Mouse (Mus musculus) heart, adult 18-20 months (tissue): Measurements from ENCODE around the gene Lrat. TPM values are rescaled to one million over a fixed set of nuclear protein-coding genes. Genes with fewer than 3 reads are reported as not detected.
A peak's percentile ranks its signal among the peaks of the same experiment; 100 is the strongest.

Source experiments
- DNase-seq, 2 experiments: peaks; one replicate each; pipeline ENCODE4 v3.0.0; 2021 to 2022; ENCODE audit warnings: mixed read lengths in 1 of 2
- long read RNA-seq, 2 experiments: library from polyadenylated mRNA; stranded (forward); transcript quantifications; one replicate each; pipeline ENCODE4 v2.0.0; 2021
- total RNA-seq, 2 experiments: library from RNA; stranded (reverse); gene quantifications; 2 replicates each; pipeline ENCODE4 v1.2.3; 2021

Gene Lrat
- under 1 TPM; 0.05 to 0.33 TPM for total RNA-seq
- long read RNA-seq, experiment 1 = 0 reads
- long read RNA-seq, experiment 2, partial matches to known transcripts = 0 of 1 reads
- long read RNA-seq, experiment 2, other reads (novel, unspliced or antisense) = 1 of 1 reads

- DNase-seq = peak; percentile 1 to 11
These were observed at the start of gene Lrat for GRCm38 (mm10) chr3:82903613-82904205. Gene Lrat, minus strand, starts transcription at chr3:82903973.

DNA sequence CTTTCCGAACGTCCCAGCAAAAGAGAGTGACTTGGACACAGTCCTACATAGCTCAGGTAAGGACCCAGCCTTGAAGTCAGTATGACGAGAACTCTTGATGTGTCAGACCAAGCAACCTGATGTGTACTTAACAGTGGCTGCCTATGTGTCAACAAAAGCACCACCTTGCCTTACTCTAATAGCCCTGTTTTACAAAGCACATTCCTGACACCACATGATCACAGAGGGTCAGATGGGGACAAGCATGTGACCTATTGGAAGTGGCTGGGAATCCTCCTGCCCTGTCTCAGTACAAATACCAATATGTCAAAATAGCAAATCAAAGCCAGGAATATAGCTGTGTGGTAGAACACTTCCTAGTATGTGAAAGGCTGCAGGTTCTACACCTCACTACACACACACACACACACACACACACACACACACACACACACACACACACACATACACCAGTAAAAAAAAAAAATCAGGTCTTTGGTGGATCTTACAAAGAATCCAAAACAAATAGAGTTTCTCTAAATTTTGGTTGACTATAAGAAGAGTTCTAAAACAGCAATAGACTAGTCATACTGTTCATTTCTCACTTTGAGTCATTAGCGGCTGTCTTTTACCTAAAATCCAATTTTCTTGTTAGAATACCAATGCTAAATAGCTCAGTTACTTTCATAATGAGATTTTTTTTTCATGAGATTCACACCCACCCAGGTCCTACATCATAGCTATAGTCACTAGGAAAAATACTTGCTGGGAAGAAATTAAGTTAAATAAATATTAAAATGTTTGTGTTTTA lies 48.6 kb upstream of the Lrat start:
- peak in 1 of 2 experiments; percentile 3 for DNase-seq

- no peak for DNase-seq
These were observed 46.9 kb upstream of the Lrat start for GRCm38 (mm10) chr3:82950639-82951038.

DNA sequence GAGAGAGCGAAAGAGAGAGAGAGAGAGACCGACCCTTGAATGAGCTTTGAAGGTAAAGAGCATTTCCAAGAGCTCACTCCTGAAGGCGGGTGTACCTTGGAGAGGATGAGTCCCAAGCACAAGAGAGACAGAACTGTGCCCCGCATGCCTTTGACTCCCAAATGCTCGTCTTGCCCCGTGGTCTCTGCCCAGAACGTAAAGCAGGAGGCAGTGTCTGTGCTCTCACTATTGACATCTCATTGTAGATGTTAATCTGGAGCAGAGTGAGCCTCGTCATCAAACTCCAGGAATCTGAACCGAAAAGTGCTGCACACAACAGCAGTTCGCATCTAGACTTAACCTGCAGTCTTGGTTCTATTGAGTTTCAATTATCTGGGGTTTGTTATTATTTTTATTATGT lies 46.4 kb upstream of the Lrat start:
- no peak for DNase-seq

- DNase-seq = no peak
These were observed 42.8 kb upstream of the Lrat start for GRCm38 (mm10) chr3:82946375-82947107.

DNA sequence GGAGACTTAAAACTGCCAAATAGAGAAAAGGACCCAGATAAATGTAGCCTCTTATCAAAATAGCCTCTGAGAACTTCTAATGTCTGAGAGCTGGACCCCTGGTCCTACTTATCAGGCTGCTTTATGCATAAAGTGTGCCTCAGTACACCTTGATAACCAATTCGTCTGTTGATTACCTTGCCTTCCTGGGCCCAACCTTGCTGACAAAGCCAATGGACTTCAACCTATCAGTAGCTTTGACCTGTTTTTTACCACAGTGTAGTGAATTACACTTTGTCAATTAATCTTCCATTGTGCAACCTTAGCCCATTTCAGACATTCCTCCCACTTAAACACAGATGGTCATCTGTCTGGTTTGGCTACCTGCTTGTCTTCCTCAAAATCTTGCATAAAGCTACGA lies 24.1 kb upstream of the Lrat start:
- DNase-seq = no peak

- DNase-seq = no peak
These were observed 11.9 kb upstream of the Lrat start for GRCm38 (mm10) chr3:82915632-82916031.

DNA sequence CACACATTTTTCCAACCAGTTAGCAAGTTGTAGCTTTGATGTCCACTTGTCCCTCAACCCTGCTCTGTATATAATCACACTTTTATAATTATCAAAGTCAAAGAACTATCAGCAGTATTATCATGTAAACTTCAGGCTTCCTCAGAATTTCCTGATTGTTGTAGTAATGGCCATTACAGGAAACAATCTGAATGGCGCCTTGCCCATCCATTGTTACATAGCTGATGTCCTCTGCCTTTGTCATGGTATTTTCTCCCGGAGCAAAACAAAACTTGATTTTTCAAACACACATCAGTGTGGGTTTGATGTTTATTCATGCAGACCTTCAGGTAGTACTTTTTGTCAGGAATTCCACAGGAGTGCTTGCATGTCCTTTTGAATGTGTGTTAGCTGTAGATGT lies 4.9 kb upstream of the Lrat start:
- DNase-seq = peak; percentile 12 to 54

- peak in 1 of 2 experiments; percentile 5 for DNase-seq
These were observed 587 bp upstream of the Lrat start for GRCm38 (mm10) chr3:82904211-82904908.

DNA sequence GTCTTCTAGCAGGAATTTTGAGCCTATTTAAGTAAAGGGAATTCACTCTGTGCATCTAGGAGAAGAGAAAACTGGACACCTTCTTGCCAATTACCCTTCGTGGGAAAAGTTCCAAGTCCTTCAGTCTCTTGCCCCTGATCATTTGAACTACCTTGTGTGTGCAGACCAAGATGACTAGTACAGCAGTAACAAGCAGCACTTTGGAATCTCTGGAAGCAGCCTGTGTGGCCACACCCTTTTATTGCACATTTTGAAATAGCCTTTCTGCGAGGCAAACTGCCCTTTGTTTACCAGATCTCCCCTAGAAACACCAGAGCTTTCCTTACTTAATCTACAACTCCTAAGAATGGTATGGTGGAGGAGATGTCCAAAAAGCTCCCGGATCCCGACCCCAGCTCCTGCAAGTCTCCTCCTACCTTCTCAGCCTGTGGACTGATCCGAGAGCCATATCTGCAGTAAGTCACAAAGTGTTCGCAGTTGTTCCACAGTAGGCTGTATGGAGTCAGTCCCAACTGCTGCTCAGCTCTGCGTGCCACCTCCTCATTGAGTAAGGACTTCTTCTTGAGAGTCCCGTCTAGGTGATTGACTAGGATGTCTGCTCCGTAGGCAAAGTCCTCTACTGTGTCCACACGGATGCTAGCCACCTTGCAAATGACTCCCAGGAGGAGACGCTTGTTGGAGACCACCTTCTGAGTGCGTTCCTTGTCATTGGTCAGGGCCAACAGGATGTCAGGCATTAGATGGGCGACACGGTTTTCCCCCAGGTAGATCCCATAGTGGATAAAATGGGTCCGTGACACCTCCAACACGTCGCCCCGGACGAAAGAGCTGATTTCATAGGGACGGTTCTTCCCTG lies 788 bp downstream of the Lrat start:
- peak in 1 of 2 experiments; percentile 4 for DNase-seq

- DNase-seq = no peak
These were observed 14.9 kb downstream of the Lrat start for GRCm38 (mm10) chr3:82888842-82889241.

DNA sequence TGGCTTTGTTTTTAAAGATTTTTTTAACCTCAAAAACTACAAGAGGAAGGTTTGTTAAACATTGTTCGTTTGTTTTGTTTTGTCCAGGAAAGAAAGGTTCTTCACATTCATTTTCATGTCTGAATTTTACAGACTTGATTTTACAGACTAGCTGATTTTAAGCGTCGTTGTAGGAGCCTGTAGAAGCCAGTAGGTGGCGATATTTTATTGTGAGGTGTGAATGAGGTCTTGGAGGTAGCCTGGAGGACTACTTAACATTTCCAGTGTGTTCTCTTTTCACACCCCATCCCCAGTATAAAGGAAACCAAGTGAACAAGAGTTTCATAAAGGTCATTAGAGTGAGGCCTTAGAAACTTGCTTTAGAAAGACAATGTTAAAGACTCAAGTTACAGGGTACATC lies 26.5 kb downstream of the Lrat start:
- DNase-seq = peak; percentile 9 to 49

- peak; percentile 73 to 81 for DNase-seq
These were observed 27.4 kb downstream of the Lrat start, which contains the start of gene Rbm46 for GRCm38 (mm10) chr3:82876372-82876739. Gene Rbm46, minus strand, starts transcription at chr3:82876483.

DNA sequence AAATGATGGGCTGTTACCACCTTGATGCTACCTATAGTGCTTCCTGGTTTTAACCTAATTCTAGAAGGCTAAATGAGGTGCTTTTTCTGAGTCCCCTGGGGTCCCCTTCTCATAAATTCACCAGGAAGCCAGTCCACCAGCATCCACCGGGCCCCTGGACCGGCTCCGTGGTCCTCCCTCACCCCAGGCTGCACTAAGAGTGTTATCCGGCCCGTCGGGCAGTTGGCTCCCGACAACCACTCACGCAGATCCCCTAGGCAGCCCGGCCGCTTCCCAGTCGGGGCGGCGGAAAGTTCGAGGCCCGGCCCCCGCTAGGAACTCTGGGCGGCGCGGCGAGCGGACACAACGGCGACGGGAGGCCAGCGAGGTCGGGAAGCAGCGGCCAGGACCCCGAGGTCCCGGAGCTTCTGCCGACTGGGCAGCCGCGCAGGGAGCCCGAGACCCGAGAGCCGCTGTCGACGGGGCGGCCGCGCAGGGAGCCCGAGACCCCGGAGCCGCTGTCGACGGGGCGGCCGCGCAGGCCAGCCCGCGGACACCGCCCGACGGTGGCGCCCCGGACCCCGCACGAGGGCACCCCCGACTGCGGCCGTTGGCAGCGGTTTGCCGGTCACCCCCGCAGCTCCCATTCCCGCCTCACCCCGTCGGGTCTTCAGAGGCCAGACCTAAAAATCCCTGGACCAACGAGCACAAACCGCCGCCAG lies 28.0 kb downstream of the Lrat start:
- DNase-seq = no peak

- DNase-seq = peak in 1 of 2 experiments; percentile 31
These were observed 46.2 kb downstream of the Lrat start for GRCm38 (mm10) chr3:82857414-82858077.

Other genes starting within 250 kb of the Lrat start
- under 1 TPM in 1 of 2 experiments, not detected in 1; 0.12 TPM for gene Rbm46, start 27.5 kb downstream of the Lrat start, total RNA-seq
- gene Fgg, start 103.8 kb upstream of the Lrat start, total RNA-seq = not detected
- not detected for gene Fga, start 122.1 kb upstream of the Lrat start, total RNA-seq
- not detected for gene Fgb, start 145.9 kb upstream of the Lrat start, total RNA-seq
- gene Plrg1, start 151.5 kb upstream of the Lrat start, total RNA-seq = 10 to 100 TPM; 26.8 to 29.4 TPM
- under 1 TPM; 0.62 to 0.82 TPM for gene Dchs2, start 224.0 kb upstream of the Lrat start, total RNA-seq